Mouse (Mus musculus) CH12.LX (cell line): ENCODE measurements around the gene Rrm1. TPM values are rescaled to one million over a fixed set of nuclear protein-coding genes. Genes with fewer than 3 reads are reported as not detected.
"Not testable (repeated sequence)": the region's sequence is repeated elsewhere in the genome, so short reads cannot be mapped to it uniquely, and the experiment has no call there.

ENCODE experiments used
- DNase-seq: peaks from one replicate; pipeline ENCODE4 v3.0.0-alpha.2; 2013; ENCODE audit errors: extremely low read depth
- H3K27ac ChIP-seq: 2 replicates; pipeline ENCODE4 v1.5.1; 2012; ENCODE audit warnings: low read depth, mild to moderate bottlenecking, control low read depth, moderate library complexity; ENCODE audit not compliant: insufficient read depth
- H3K27me3 ChIP-seq: replicated peaks from 2 replicates; pipeline ENCODE3; 2012; ENCODE audit warnings: inconsistent platforms
- H3K36me3 ChIP-seq, 2 experiments: replicated peaks in 1 of 2; 2 replicates each; pipeline versions ENCODE3 to v1.6.1; 2012; ENCODE audit warnings: inconsistent platforms in 1 of 2, low read length in 1 of 2, mild to moderate bottlenecking in 1 of 2, mixed read lengths in 1 of 2, moderate library complexity in 1 of 2; ENCODE audit not compliant: control insufficient read depth in 1 of 2, insufficient read depth in 1 of 2
- H3K4me1 ChIP-seq, 2 experiments: 2 replicates each; pipeline ENCODE4 v1.6.1; 2012; ENCODE audit warnings: inconsistent platforms in 1 of 2, moderate library complexity in 1 of 2; ENCODE audit not compliant: insufficient read depth in 2 of 2, control insufficient read depth in 1 of 2
- H3K4me2 ChIP-seq: 2 replicates; pipeline ENCODE4 v1.6.1; 2012; ENCODE audit warnings: low read depth, mild to moderate bottlenecking, control low read depth; ENCODE audit not compliant: poor library complexity, insufficient read depth, severe bottlenecking
- H3K4me3 ChIP-seq, 3 experiments: fragments of 150-350 bp in 1 of 3; sonication (generic) in 1 of 3; replicated peaks in 1 of 3; 2 replicates each; pipeline versions ENCODE3 to v1.5.1; 2011 to 2012; ENCODE audit warnings: low read depth in 2 of 3, low read length in 2 of 3, mild to moderate bottlenecking in 2 of 3, moderate library complexity in 2 of 3, control low read depth in 1 of 3, improper control_type of control experiment in 1 of 3, inconsistent platforms in 1 of 3, mixed read lengths in 1 of 3; ENCODE audit not compliant: poor library complexity in 1 of 3
- H3K79me2 ChIP-seq: replicated peaks from 2 replicates; pipeline ENCODE4 v1.6.1; 2012; ENCODE audit warnings: mild to moderate bottlenecking, moderate library complexity; ENCODE audit not compliant: control insufficient read depth, poor library complexity, insufficient read depth, severe bottlenecking; ENCODE audit errors: extremely low read depth
- H3K9ac ChIP-seq: 2 replicates; pipeline ENCODE4 v1.6.1; 2012; ENCODE audit warnings: low read depth, mild to moderate bottlenecking, control low read depth, moderate library complexity; ENCODE audit not compliant: insufficient read depth
- H3K9me3 ChIP-seq: replicated peaks from 2 replicates; pipeline ENCODE3; 2012; ENCODE audit warnings: low read length, inconsistent platforms, mixed read lengths
- CHD1 ChIP-seq: IDR thresholded peaks from 2 replicates; pipeline ENCODE4 v1.6.1; 2012; ENCODE audit warnings: low read depth, low read length, improper control_type of control experiment, inconsistent platforms
- CHD2 ChIP-seq: IDR thresholded peaks from 2 replicates; pipeline ENCODE4 v1.6.1; 2011; ENCODE audit warnings: low read length, improper control_type of control experiment
- E2F4 ChIP-seq: IDR thresholded peaks from 2 replicates; pipeline ENCODE4 v1.6.1; 2011; ENCODE audit warnings: low read depth, low read length, improper control_type of control experiment; ENCODE audit not compliant: insufficient replicate concordance
- ELF1 ChIP-seq: IDR thresholded peaks from 2 replicates; pipeline ENCODE4 v1.6.1; 2014; ENCODE audit warnings: low read depth, mild to moderate bottlenecking, inconsistent platforms, low read length, improper control_type of control experiment
- EP300 ChIP-seq: IDR thresholded peaks from 2 replicates; pipeline ENCODE4 v1.6.1; 2011; ENCODE audit warnings: low read length, improper control_type of control experiment
- GABPA ChIP-seq: IDR thresholded peaks from 2 replicates; pipeline ENCODE4 v1.6.1; 2012; ENCODE audit warnings: low read depth, low read length, improper control_type of control experiment, inconsistent platforms; ENCODE audit not compliant: insufficient replicate concordance
- HCFC1 ChIP-seq: IDR thresholded peaks from 2 replicates; pipeline ENCODE4 v1.6.1; 2012; ENCODE audit warnings: low read depth, mild to moderate bottlenecking, inconsistent platforms, low read length, improper control_type of control experiment
- IRF4 ChIP-seq: IDR thresholded peaks from 2 replicates; pipeline ENCODE4 v1.6.1; 2014; ENCODE audit warnings: low read depth, mild to moderate bottlenecking, inconsistent platforms, low read length, improper control_type of control experiment
- MAFK ChIP-seq: IDR thresholded peaks from 2 replicates; pipeline ENCODE4 v1.6.1; 2011; ENCODE audit warnings: low read length, improper control_type of control experiment; ENCODE audit not compliant: insufficient replicate concordance
- NRF1 ChIP-seq: IDR thresholded peaks from 2 replicates; pipeline ENCODE4 v1.6.1; 2014; ENCODE audit warnings: low read depth, mild to moderate bottlenecking, inconsistent platforms, low read length, improper control_type of control experiment, moderate library complexity
- TCF12 ChIP-seq: IDR thresholded peaks from 2 replicates; pipeline ENCODE4 v1.6.1; 2014; ENCODE audit warnings: low read depth, mild to moderate bottlenecking, inconsistent platforms, low read length, improper control_type of control experiment
- ZC3H11A ChIP-seq: IDR thresholded peaks from 2 replicates; pipeline ENCODE4 v1.6.1; 2012; ENCODE audit warnings: low read depth, mild to moderate bottlenecking, inconsistent platforms, low read length, improper control_type of control experiment
- ZKSCAN1 ChIP-seq: IDR thresholded peaks from 2 replicates; pipeline ENCODE4 v1.6.1; 2012; ENCODE audit warnings: low read depth, inconsistent platforms, low read length, improper control_type of control experiment, borderline replicate concordance
- ZMIZ1 ChIP-seq: IDR thresholded peaks from 2 replicates; pipeline ENCODE4 v1.6.1; 2012; ENCODE audit warnings: low read depth, mild to moderate bottlenecking, inconsistent platforms, low read length, improper control_type of control experiment
- ZNF384 ChIP-seq: IDR thresholded peaks from 2 replicates; pipeline ENCODE4 v1.6.1; 2012; ENCODE audit warnings: low read depth, low read length, improper control_type of control experiment, inconsistent platforms
- dilution Hi-C: fragments of 300-500 bp; cut with MboI; formaldehyde crosslinking; loops from 2 replicates; pipeline ENCODE4 v1.14.3; 2020; ENCODE audit warnings: low sequenced_read_pairs; ENCODE audit not compliant: extremely low pct_unique_long_range_greater_than_20kb, extremely low pct_ligation_motif_present
- in situ Hi-C: fragments of 300-500 bp; cut with MboI; formaldehyde crosslinking; loops from 3 replicates; pipeline ENCODE4 v1.14.3; 2019; ENCODE audit warnings: low sequenced_read_pairs, low pct_ligation_motif_present, low pct_unique_long_range_greater_than_20kb, mixed read lengths
- polyA plus RNA-seq: library from polyadenylated mRNA; unstranded; fragments of >175 nt; gene quantifications from 2 replicates; pipeline ENCODE4 v1.2.1, GENCODE M21; 2012; ENCODE audit warnings: low read depth; ENCODE audit not compliant: insufficient read length
- total RNA-seq, 2 experiments: library from RNA; depleted of rRNA; stranded (reverse); fragments of 300-350 nt in 1 of 2; fragments of >200 nt in 1 of 2; gene quantifications; 2 replicates each; pipeline ENCODE4 v1.2.3; 2012 to 2014

The Rrm1 gene
- total and polyA plus RNA-seq, 3 experiments = 156 to 248 (median 227) TPM

GRCm38 (mm10) chr7:102407440-102407839 is 34.1 kb upstream of the Rrm1 start:
- no peak overlapping the region for H3K4me3 ChIP-seq
- TF ChIP-seq TCF12 (no peak), ZNF384 (no peak), ELF1 (no peak), NRF1 (no peak), HCFC1 (no peak), ZC3H11A (no peak), E2F4 (no peak), ZKSCAN1 (no peak), GABPA (no peak), MAFK (no peak), CHD1 (no peak), ZMIZ1 (no peak), CHD2 (no peak), IRF4 (no peak), EP300 (no peak)
- H3K4me1 ChIP-seq = peaks cover 0 to 14% of the 10 kb centered on the region in 2 experiments; a peak in 2 of 4 replicates
- no peak for DNase-seq
- in situ Hi-C loops = no loop called here
- H3K4me2 ChIP-seq = no peak overlapping the region
- H3K9me3 ChIP-seq = no peaks in the 10 kb centered on the region
- H3K9ac ChIP-seq = no peak overlapping the region
- no peak overlapping the region for H3K27ac ChIP-seq
- no peaks in the 10 kb centered on the region for H3K27me3 ChIP-seq
- H3K79me2 ChIP-seq = no peaks in the 10 kb centered on the region
- H3K36me3 ChIP-seq = peaks cover 2 to 8% of the 10 kb centered on the region in 2 experiments
- dilution Hi-C loops = no loop called here

- dilution Hi-C loops, in situ Hi-C loops, H3K36me3 ChIP-seq, DNase-seq, H3K27me3 ChIP-seq, H3K9ac ChIP-seq, H3K4me3 ChIP-seq, H3K9me3 ChIP-seq, H3K4me2 ChIP-seq, H3K27ac ChIP-seq, H3K79me2 ChIP-seq: not testable (repeated sequence)
- peaks cover 0 to 24% of the 10 kb centered on the region in 2 experiments; a peak in 2 of 4 replicates for H3K4me1 ChIP-seq
Observed at GRCm38 (mm10) chr7:102415272-102415671, 26.2 kb upstream of the Rrm1 start.
